Mouse (Mus musculus) megakaryocyte, adult 5-6 weeks (primary cell): ENCODE measurements around the gene Insig1. TPM values are rescaled to one million over a fixed set of nuclear protein-coding genes. Genes with fewer than 3 reads are reported as not detected.
A peak's percentile ranks its signal among the peaks of the same experiment; 100 is the strongest.

ENCODE experiments used
- ATAC-seq: 2 replicates; pipeline ENCODE4 v1.8.0; 2016; ENCODE audit warnings: mild to moderate bottlenecking, inconsistent platforms; ENCODE audit not compliant: poor library complexity, severe bottlenecking
- total RNA-seq, 2 experiments: library from RNA; stranded (forward) in 1 of 2; stranded (reverse) in 1 of 2; fragments of 153-499, 151-499 nt in 1 of 2; fragments of 221-1000, 200-1000 nt in 1 of 2; gene quantifications; 2 replicates each; pipeline versions ENCODE4 v1.2.3 to v1.2.4; 2015 to 2017

Insig1 gene
- total RNA-seq, 2 experiments from 2014 or later = 26.9 to 30.7 TPM

- no peak for ATAC-seq
Measured at GRCm38 (mm10) chr5:28117882-28118530, 46.8 kb downstream of the Insig1 start.

GRCm38 (mm10) chr5:28118531-28118925 is 47.4 kb downstream of the Insig1 start:
- no peak for ATAC-seq

- ATAC-seq = no peak
Measured at GRCm38 (mm10) chr5:28119576-28119975, 48.4 kb downstream of the Insig1 start.

GRCm38 (mm10) chr5:28122491-28123454 is 51.6 kb downstream of the Insig1 start:
- ATAC-seq = peak; percentile 97

GRCm38 (mm10) chr5:28123455-28123825 is 52.3 kb downstream of the Insig1 start:
- 0 out of 2 replicates have a peak, but pooled peaks have one; percentile 5 for ATAC-seq

GRCm38 (mm10) chr5:28124321-28125230 is 53.4 kb downstream of the Insig1 start:
- ATAC-seq = no peak

Other genes with a start within 250 kb of the Insig1 start
- not detected in 2 replicates for gene Htr5a, start 229.2 kb upstream of the Insig1 start, total RNA-seq (2015)
- not detected in 2 replicates for gene Htr5a, start 229.2 kb upstream of the Insig1 start, total RNA-seq (2017)
- not detected in 2 replicates for gene En2, start 94.3 kb downstream of the Insig1 start, total RNA-seq (2015)
- not detected in 2 replicates for gene En2, start 94.3 kb downstream of the Insig1 start, total RNA-seq (2017)
- not detected in 2 replicates for gene Cnpy1, start 174.4 kb downstream of the Insig1 start, total RNA-seq (2015)
- not detected in 2 replicates for gene Cnpy1, start 174.4 kb downstream of the Insig1 start, total RNA-seq (2017)
- 34.8 and 41.7 TPM in 2 replicates for gene Rbm33, start 245.8 kb downstream of the Insig1 start, total RNA-seq (2015)
- 45.1 and 53.9 TPM in 2 replicates for gene Rbm33, start 245.8 kb downstream of the Insig1 start, total RNA-seq (2017)